Mouse (Mus musculus): ENCODE data around the gene Pla2g4f. TPM values are rescaled to one million over a fixed set of nuclear protein-coding genes. Genes with fewer than 3 reads are reported as not detected.

Gene Pla2g4f
- total RNA-seq, 4 experiments from 2014 or later: not detected

GRCm38 (mm10) chr2:120281221-120281620 lies 32.7 kb downstream of the Pla2g4f start:
- DNase-seq (ENCODE audit: low spot score in 2 of 2): no peak

- DNase-seq (ENCODE audit: low spot score in 2 of 2): peak; percentile 27 to 32
Measured at GRCm38 (mm10) chr2:120279961-120280360, 34.0 kb downstream of the Pla2g4f start.

- no peak for DNase-seq (ENCODE audit: low spot score in 2 of 2)
Measured at GRCm38 (mm10) chr2:120276951-120277350, 37.0 kb downstream of the Pla2g4f start.

- DNase-seq (ENCODE audit: low spot score in 2 of 2): no peak
Measured at GRCm38 (mm10) chr2:120268635-120269034, 45.3 kb downstream of the Pla2g4f start.

GRCm38 (mm10) chr2:120265523-120265922 lies 48.4 kb downstream of the Pla2g4f start:
- no peak for DNase-seq (ENCODE audit: low spot score in 2 of 2)

GRCm38 (mm10) chr2:120264858-120265257 lies 49.1 kb downstream of the Pla2g4f start:
- DNase-seq (ENCODE audit: low spot score in 2 of 2): no peak

- no peak for DNase-seq (ENCODE audit: low spot score in 2 of 2)
Measured at GRCm38 (mm10) chr2:120262876-120263275, 51.1 kb downstream of the Pla2g4f start.

GRCm38 (mm10) chr2:120261346-120261745 lies 52.6 kb downstream of the Pla2g4f start:
- no peak for DNase-seq (ENCODE audit: low spot score in 2 of 2)

GRCm38 (mm10) chr2:120256259-120256658 lies 57.7 kb downstream of the Pla2g4f start:
- no peak for DNase-seq (ENCODE audit: low spot score in 2 of 2)

GRCm38 (mm10) chr2:120252644-120253043 lies 61.3 kb downstream of the Pla2g4f start:
- no peak for DNase-seq (ENCODE audit: low spot score in 2 of 2)

Other genes starting within 250 kb of the Pla2g4f start
- 10 to 100 TPM; 19.2 to 29.3 (median 25.5) TPM for gene Ehd4, start 159.6 kb downstream of the Pla2g4f start, total RNA-seq (2022)
- 10 to 100 TPM; 24.1 to 25.4 (median 25.0) TPM for gene Pla2g4e, start 68.8 kb downstream of the Pla2g4f start, total RNA-seq (2022)
- not detected for gene Pla2g4d, start 25.0 kb downstream of the Pla2g4f start, total RNA-seq (2022)
- gene Vps39, start 39.0 kb upstream of the Pla2g4f start, total RNA-seq (2022): 10 to 100 TPM; 19.9 to 26.3 (median 22.9) TPM
- 10 to 100 TPM; 36.3 to 42.9 (median 37.6) TPM for gene Ganc, start 89.7 kb upstream of the Pla2g4f start, total RNA-seq (2022)
- gene Tmem87a, start 89.9 kb upstream of the Pla2g4f start, total RNA-seq (2022): 10 to 100 TPM; 36.6 to 47.1 (median 43.3) TPM
- gene Capn3, start 141.9 kb upstream of the Pla2g4f start, total RNA-seq (2022): 100 to 1,000 TPM; 126 to 145 (median 128) TPM
- gene Zfp106, start 249.7 kb upstream of the Pla2g4f start, total RNA-seq (2022): 100 to 1,000 TPM; 643 to 705 (median 689) TPM